Mouse (Mus musculus): ENCODE results near the gene Uaca. TPM values are rescaled to one million over a fixed set of nuclear protein-coding genes. Genes with fewer than 3 reads are reported as not detected.

Gene Uaca
- polyA plus RNA-seq, 2 experiments = 13.2 to 23.5 TPM

DNA sequence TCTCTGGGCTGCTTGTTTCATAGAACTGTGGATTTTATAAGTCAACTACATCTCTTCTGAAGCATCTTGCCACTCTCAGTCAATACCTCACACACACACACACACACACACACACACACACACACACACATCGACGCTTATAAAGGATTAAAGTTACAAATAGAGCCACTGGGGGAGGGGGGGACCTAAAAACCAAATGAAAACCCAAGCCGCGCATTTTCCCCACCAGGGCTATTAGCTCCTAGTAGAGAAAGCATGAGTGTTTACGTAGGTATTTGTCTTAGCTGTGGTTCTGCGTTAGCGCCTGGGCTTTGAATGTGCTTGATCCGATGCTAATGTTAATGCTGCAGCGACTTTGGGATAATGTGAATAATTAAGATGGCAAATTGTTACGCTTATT, 4.7 kb downstream of the Uaca start:
- no peaks in the 10 kb centered on the region for H3K36me3 ChIP-seq (ENCODE audit: control insufficient read depth, insufficient read depth, low read length)
- 24% methylated on average over 10 of the region's 10 CpGs for WGBS
- H3K4me1 ChIP-seq (ENCODE audit: control insufficient read depth, insufficient read depth, low read length) = 0 out of 2 replicates have a peak, but pooled peaks cover 3% of the 10 kb centered on the region
- DNase-seq (ENCODE audit: low spot score) (no peak), ATAC-seq (ENCODE audit: low FRiP score, low read depth) (no peak)
- no peak overlapping the region for H3K9ac ChIP-seq (ENCODE audit: low read depth, low read length, severe bottlenecking)
- no peak for TF ChIP-seq POLR2A (IDR thresholded peaks at IDR 0.05; ENCODE audit: borderline replicate concordance, extremely low read depth, insufficient read depth, insufficient read length)
- H3K27me3 ChIP-seq (ENCODE audit: control insufficient read depth, insufficient read depth, low read length) = no peaks in the 10 kb centered on the region
- no peak overlapping the region for H3K27ac ChIP-seq (replicated peaks; ENCODE audit: low read depth, low read length)
- H3K9me3 ChIP-seq (ENCODE audit: control insufficient read depth, low read length) = no peaks in the 10 kb centered on the region
- H3K4me2 ChIP-seq (replicated peaks; ENCODE audit: low read depth, low read length, severe bottlenecking) = no peak overlapping the region
- H3K4me3 ChIP-seq (replicated peaks; ENCODE audit: low read length) = no peak overlapping the region

DNA sequence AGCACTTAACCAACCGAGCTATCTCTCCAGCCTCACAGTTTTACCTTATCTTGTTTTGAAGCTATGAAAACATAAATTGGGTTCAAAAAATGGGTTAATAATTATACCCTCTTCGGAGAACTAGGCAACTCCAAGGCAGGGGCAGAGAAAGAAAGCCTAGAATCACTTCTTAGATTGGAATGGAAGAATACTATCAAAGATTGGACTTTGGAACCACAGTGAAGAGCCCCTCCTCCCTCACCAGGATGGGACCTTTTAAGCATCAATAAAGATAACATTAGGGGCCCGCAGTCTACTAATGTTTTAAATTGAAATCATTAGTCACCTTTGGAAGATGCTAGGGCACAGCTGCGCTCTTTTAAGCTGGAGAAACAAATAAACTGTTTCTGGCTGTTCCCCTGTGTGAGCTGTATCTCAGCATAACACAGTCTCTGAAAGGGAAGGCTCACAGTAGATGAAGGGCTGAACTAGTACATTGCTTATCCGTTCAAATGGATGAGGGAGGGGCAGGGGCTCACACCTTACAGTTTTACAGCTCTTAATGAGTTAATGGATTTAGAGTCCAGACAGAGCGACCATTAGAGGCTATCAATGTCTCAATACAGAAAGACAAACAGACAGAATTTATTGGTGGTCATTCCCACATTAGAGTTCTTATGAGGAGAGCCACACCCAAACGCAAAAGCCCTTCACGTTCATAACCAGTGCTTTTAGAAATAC, 6.5 kb downstream of the Uaca start:
- Histone ChIP-seq H3K36me3 (ENCODE audit: control insufficient read depth, insufficient read depth, low read length) (no peaks in the 10 kb centered on the region), H3K27ac (replicated peaks; ENCODE audit: low read depth, low read length) (no peak overlapping the region), H3K9me3 (ENCODE audit: control insufficient read depth, low read length) (no peaks in the 10 kb centered on the region), H3K4me1 (ENCODE audit: control insufficient read depth, insufficient read depth, low read length) (0 out of 2 replicates have a peak, but pooled peaks cover 3% of the 10 kb centered on the region), H3K9ac (ENCODE audit: low read depth, low read length, severe bottlenecking) (no peak overlapping the region), H3K27me3 (ENCODE audit: control insufficient read depth, insufficient read depth, low read length) (no peaks in the 10 kb centered on the region), H3K4me2 (replicated peaks; ENCODE audit: low read depth, low read length, severe bottlenecking) (no peak overlapping the region), H3K4me3 (replicated peaks; ENCODE audit: low read length) (no peak overlapping the region)
- 44% methylated on average over 8 of the region's 8 CpGs for WGBS
- TF ChIP-seq POLR2A (IDR thresholded peaks at IDR 0.05; ENCODE audit: borderline replicate concordance, extremely low read depth, insufficient read depth, insufficient read length) = no peak
- ATAC-seq (ENCODE audit: low FRiP score, low read depth) (no peak), DNase-seq (ENCODE audit: low spot score) (no peak)

DNA sequence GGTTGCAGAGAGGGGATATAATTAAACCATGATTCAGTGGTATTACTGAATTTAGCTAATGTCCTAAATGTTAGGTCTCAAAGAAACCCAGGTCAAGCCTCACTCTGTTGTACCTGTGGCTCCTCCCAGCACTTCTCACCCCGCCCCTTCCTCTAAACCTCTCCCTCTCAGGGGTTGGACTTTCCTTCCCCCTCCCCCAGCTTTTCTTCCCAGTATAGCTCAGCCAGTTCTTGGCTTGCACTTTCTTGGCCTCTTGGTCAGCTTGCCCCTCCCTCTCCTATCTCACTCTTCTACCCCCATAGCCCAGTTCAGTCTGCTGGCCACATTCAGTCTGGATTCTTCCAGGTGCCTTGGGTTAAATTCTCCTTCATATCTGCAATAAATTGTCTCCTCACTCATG, 7.4 kb downstream of the Uaca start:
- no peak overlapping the region for H3K4me3 ChIP-seq (replicated peaks; ENCODE audit: low read length)
- H3K27ac ChIP-seq (replicated peaks; ENCODE audit: low read depth, low read length) = no peak overlapping the region
- WGBS = 58% methylated on average over 1 of the region's 1 CpGs
- no peaks in the 10 kb centered on the region for H3K9me3 ChIP-seq (ENCODE audit: control insufficient read depth, low read length)
- DNase-seq (ENCODE audit: low spot score) (no peak), ATAC-seq (ENCODE audit: low FRiP score, low read depth) (no peak)
- TF ChIP-seq POLR2A (IDR thresholded peaks at IDR 0.05; ENCODE audit: borderline replicate concordance, extremely low read depth, insufficient read depth, insufficient read length) = no peak
- H3K27me3 ChIP-seq (ENCODE audit: control insufficient read depth, insufficient read depth, low read length) = no peaks in the 10 kb centered on the region
- H3K36me3 ChIP-seq (ENCODE audit: control insufficient read depth, insufficient read depth, low read length) = no peaks in the 10 kb centered on the region
- no peak overlapping the region for H3K4me2 ChIP-seq (replicated peaks; ENCODE audit: low read depth, low read length, severe bottlenecking)
- no peak overlapping the region for H3K9ac ChIP-seq (ENCODE audit: low read depth, low read length, severe bottlenecking)
- H3K4me1 ChIP-seq (ENCODE audit: control insufficient read depth, insufficient read depth, low read length) = 0 out of 2 replicates have a peak, but pooled peaks cover 3% of the 10 kb centered on the region

DNA sequence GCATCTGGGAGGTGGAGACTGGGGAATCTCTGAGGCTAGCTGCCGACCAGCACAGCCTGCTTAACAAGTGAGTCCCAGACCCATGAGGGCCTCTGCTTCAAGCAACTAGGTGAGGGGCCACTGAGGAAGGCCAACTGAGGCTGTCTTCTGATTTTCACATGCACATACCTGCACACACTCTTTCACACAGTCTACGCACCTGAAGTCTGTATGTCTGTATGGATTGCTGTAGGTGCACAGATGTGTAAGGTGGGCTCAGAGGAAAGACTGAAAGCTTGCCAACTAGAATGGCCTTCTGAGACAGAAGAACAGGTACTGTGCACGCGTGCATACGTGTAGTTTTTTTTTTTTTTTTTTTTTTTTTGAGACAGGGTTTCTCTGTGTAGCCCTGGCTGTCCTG, 8.0 kb downstream of the Uaca start:
- no peak overlapping the region for H3K9ac ChIP-seq (ENCODE audit: low read depth, low read length, severe bottlenecking)
- no peak for TF ChIP-seq POLR2A (IDR thresholded peaks at IDR 0.05; ENCODE audit: borderline replicate concordance, extremely low read depth, insufficient read depth, insufficient read length)
- H3K4me3 ChIP-seq (replicated peaks; ENCODE audit: low read length) = no peak overlapping the region
- H3K27ac ChIP-seq (replicated peaks; ENCODE audit: low read depth, low read length) = no peak overlapping the region
- H3K27me3 ChIP-seq (ENCODE audit: control insufficient read depth, insufficient read depth, low read length) = no peaks in the 10 kb centered on the region
- 0 out of 2 replicates have a peak, but pooled peaks cover 3% of the 10 kb centered on the region for H3K4me1 ChIP-seq (ENCODE audit: control insufficient read depth, insufficient read depth, low read length)
- H3K4me2 ChIP-seq (replicated peaks; ENCODE audit: low read depth, low read length, severe bottlenecking) = no peak overlapping the region
- no peaks in the 10 kb centered on the region for H3K9me3 ChIP-seq (ENCODE audit: control insufficient read depth, low read length)
- ATAC-seq (ENCODE audit: low FRiP score, low read depth) = no peak
- WGBS = 90% methylated on average over 5 of the region's 5 CpGs
- H3K36me3 ChIP-seq (ENCODE audit: control insufficient read depth, insufficient read depth, low read length) = no peaks in the 10 kb centered on the region
- DNase-seq (ENCODE audit: low spot score) = no peak

DNA sequence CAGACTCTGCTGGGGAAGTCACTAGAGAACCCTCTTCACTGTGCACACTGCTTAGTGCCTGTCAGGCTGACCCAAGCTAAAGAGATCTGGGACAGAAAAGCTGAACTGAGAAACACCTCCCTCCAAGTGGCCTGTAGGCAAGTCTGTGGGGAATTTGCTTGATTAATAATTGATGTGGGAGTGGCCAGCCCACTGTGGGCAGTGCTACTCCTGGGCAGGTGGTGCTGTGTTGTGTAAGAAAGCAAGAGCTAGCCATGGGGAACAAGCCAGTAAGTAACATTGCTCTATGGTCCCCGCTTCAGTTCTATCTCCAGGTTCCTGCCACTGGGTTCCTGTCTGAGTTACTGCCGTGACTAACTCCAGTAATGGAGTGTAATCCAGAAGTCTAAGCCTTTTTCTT, 11.7 kb downstream of the Uaca start:
- DNase-seq (ENCODE audit: low spot score) (no peak), ATAC-seq (ENCODE audit: low FRiP score, low read depth) (no peak)
- Histone ChIP-seq H3K4me1 (ENCODE audit: control insufficient read depth, insufficient read depth, low read length) (no peaks in the 10 kb centered on the region), H3K27me3 (ENCODE audit: control insufficient read depth, insufficient read depth, low read length) (no peaks in the 10 kb centered on the region), H3K9me3 (ENCODE audit: control insufficient read depth, low read length) (0 out of 2 replicates have a peak, but pooled peaks cover 6% of the 10 kb centered on the region), H3K4me3 (replicated peaks; ENCODE audit: low read length) (no peak overlapping the region), H3K36me3 (ENCODE audit: control insufficient read depth, insufficient read depth, low read length) (no peaks in the 10 kb centered on the region), H3K4me2 (replicated peaks; ENCODE audit: low read depth, low read length, severe bottlenecking) (no peak overlapping the region), H3K27ac (replicated peaks; ENCODE audit: low read depth, low read length) (no peak overlapping the region), H3K9ac (ENCODE audit: low read depth, low read length, severe bottlenecking) (no peak overlapping the region)
- 98% methylated on average over 2 of the region's 2 CpGs for WGBS
- no peak for TF ChIP-seq POLR2A (IDR thresholded peaks at IDR 0.05; ENCODE audit: borderline replicate concordance, extremely low read depth, insufficient read depth, insufficient read length)

All from limb, embryonic 14.5 days (tissue).